Mouse (Mus musculus) right cerebral cortex, postnatal 4 days (tissue): ENCODE data around the gene Gpr45.

Experiments used
- DNase-seq: peaks from one replicate; pipeline ENCODE4 v3.0.0-alpha.2; 2022

Gpr45 gene

GRCm38 (mm10) chr1:43051903-43052302, 99.2 kb downstream of the Gpr45 start:
- no peak for DNase-seq

GRCm38 (mm10) chr1:43065615-43066310, 113.1 kb downstream of the Gpr45 start:
- DNase-seq, result peak; percentile 83

- no peak for DNase-seq
Measured at GRCm38 (mm10) chr1:43066573-43066972, 113.9 kb downstream of the Gpr45 start.

- no peak for DNase-seq
Measured at GRCm38 (mm10) chr1:43067551-43067950, 114.9 kb downstream of the Gpr45 start.

GRCm38 (mm10) chr1:43070726-43071125, 118.1 kb downstream of the Gpr45 start:
- no peak for DNase-seq

- no peak for DNase-seq
Measured at GRCm38 (mm10) chr1:43072028-43072427, 119.4 kb downstream of the Gpr45 start.

GRCm38 (mm10) chr1:43072561-43072960, 119.9 kb downstream of the Gpr45 start:
- no peak for DNase-seq

GRCm38 (mm10) chr1:43074791-43075190, 122.1 kb downstream of the Gpr45 start:
- no peak for DNase-seq

GRCm38 (mm10) chr1:43078124-43078523, 125.5 kb downstream of the Gpr45 start:
- no peak for DNase-seq

- no peak for DNase-seq
Measured at GRCm38 (mm10) chr1:43082946-43083345, 130.3 kb downstream of the Gpr45 start.
